Mouse (Mus musculus) embryonic facial prominence, embryonic 10.5 days (tissue): ENCODE data around the gene Htr1f. TPM values are rescaled to one million over a fixed set of nuclear protein-coding genes. Genes with fewer than 3 reads are reported as not detected.
"Not testable (repeated sequence)": the region's sequence is repeated elsewhere in the genome, so short reads cannot be mapped to it uniquely, and the experiment has no call there.

Experiments
- DNase-seq: peaks from one replicate; pipeline ENCODE4 v3.0.0-alpha.2; 2017; ENCODE audit warnings: low spot score
- H3K27ac ChIP-seq: fragments of 300-500 bp; sonication (generic); replicated peaks from 2 replicates; pipeline ENCODE4 v1.5.1; 2016; ENCODE audit warnings: mild to moderate bottlenecking
- H3K27me3 ChIP-seq: fragments of 300-500 bp; sonication (generic); replicated peaks from 2 replicates; pipeline ENCODE4 v1.6.1; 2016; ENCODE audit warnings: low read depth, mild to moderate bottlenecking; ENCODE audit not compliant: poor library complexity, severe bottlenecking
- H3K36me3 ChIP-seq: fragments of 300-500 bp; sonication (generic); replicated peaks from 2 replicates; pipeline ENCODE4 v1.6.1; 2016; ENCODE audit warnings: mild to moderate bottlenecking, moderate library complexity
- H3K4me1 ChIP-seq: fragments of 300-500 bp; sonication (generic); 2 replicates; pipeline ENCODE4 v1.6.1; 2016
- H3K4me3 ChIP-seq: fragments of 300-500 bp; sonication (generic); 2 replicates; pipeline ENCODE4 v1.5.1; 2016; ENCODE audit warnings: mild to moderate bottlenecking, moderate library complexity
- H3K9me3 ChIP-seq: fragments of 300-500 bp; sonication (generic); 2 replicates; pipeline ENCODE4 v1.6.1; 2016; ENCODE audit warnings: mild to moderate bottlenecking
- WGBS: fragments of 180-500 bp; shearing (Covaris S2); methylation state at CpG from one replicate; pipeline ENCODE4 v1.1.7; 2016; 5-methylcytosine and 5-hydroxymethylcytosine counted together
- polyA plus RNA-seq: library from polyadenylated mRNA; unstranded; fragments of >200 nt; fragmentation: Nextera tagmentation; extraction: Ambion mirVana; gene quantifications from 2 replicates; pipeline ENCODE4 v1.2.1, GENCODE M21; 2016

Htr1f gene
- 0.05 TPM in 1 of 2 replicates, not detected in the other for polyA plus RNA-seq

- Histone ChIP-seq H3K4me1 (peaks cover 4% of the 10 kb centered on the region; the same call in 1 of the 2 replicates), H3K36me3 (no peaks in the 10 kb centered on the region), H3K27me3 (peaks cover 29% of the 10 kb centered on the region), H3K27ac (peak within 1 kb of the TSS; percentile 40; the same call in 1 of the 2 replicates), H3K9me3 (no peaks in the 10 kb centered on the region), H3K4me3 (peak within 1 kb of the TSS; percentile 60)
- WGBS = 5% methylated on average over 41 of the region's 41 CpGs
- DNase-seq = peak; percentile 67
Measured at GRCm38 (mm10) chr16:65105184-65105931, at the start of gene Htr1f. Gene Htr1f (minus strand): TSS chr16:65105854.

GRCm38 (mm10) chr16:65139771-65140170 lies 34.1 kb upstream of the Htr1f start:
- H3K27me3 ChIP-seq = no peaks in the 10 kb centered on the region
- H3K9me3 ChIP-seq = no peaks in the 10 kb centered on the region
- H3K36me3 ChIP-seq = no peaks in the 10 kb centered on the region
- H3K4me1 ChIP-seq = no peaks in the 10 kb centered on the region
- no peak for DNase-seq
- WGBS = 82% methylated on average over 2 of the region's 2 CpGs
- no peak overlapping the region for H3K27ac ChIP-seq
- no peak overlapping the region for H3K4me3 ChIP-seq

- H3K27ac ChIP-seq = no peak overlapping the region
- H3K27me3 ChIP-seq = no peaks in the 10 kb centered on the region
- DNase-seq = no peak
- 77% methylated on average over 2 of the region's 2 CpGs for WGBS
- H3K4me3 ChIP-seq = no peak overlapping the region
- H3K9me3 ChIP-seq = no peaks in the 10 kb centered on the region
- no peaks in the 10 kb centered on the region for H3K4me1 ChIP-seq
- no peaks in the 10 kb centered on the region for H3K36me3 ChIP-seq
Measured at GRCm38 (mm10) chr16:65129391-65129790, 23.7 kb upstream of the Htr1f start.

- no peak for DNase-seq
- 85% methylated on average over 3 of the region's 3 CpGs for WGBS
- H3K36me3 ChIP-seq = no peaks in the 10 kb centered on the region
- H3K4me1 ChIP-seq = no peaks in the 10 kb centered on the region
- no peaks in the 10 kb centered on the region for H3K9me3 ChIP-seq
- no peak overlapping the region for H3K27ac ChIP-seq
- no peaks in the 10 kb centered on the region for H3K27me3 ChIP-seq
- no peak overlapping the region for H3K4me3 ChIP-seq
Measured at GRCm38 (mm10) chr16:65127846-65128245, 22.2 kb upstream of the Htr1f start.

GRCm38 (mm10) chr16:65112221-65112620 lies 6.6 kb upstream of the Htr1f start:
- H3K4me1 ChIP-seq = no peaks in the 10 kb centered on the region
- no peaks in the 10 kb centered on the region for H3K36me3 ChIP-seq
- no peak overlapping the region for H3K4me3 ChIP-seq
- H3K9me3 ChIP-seq = no peaks in the 10 kb centered on the region
- no peak overlapping the region for H3K27ac ChIP-seq
- WGBS = 92% methylated on average over 1 of the region's 1 CpGs
- DNase-seq = no peak
- no peaks in the 10 kb centered on the region for H3K27me3 ChIP-seq

GRCm38 (mm10) chr16:65093552-65093951 lies 12.1 kb downstream of the Htr1f start:
- WGBS = 77% methylated on average over 5 of the region's 5 CpGs
- H3K4me3 ChIP-seq = no peak overlapping the region
- no peaks in the 10 kb centered on the region for H3K9me3 ChIP-seq
- no peaks in the 10 kb centered on the region for H3K27me3 ChIP-seq
- no peaks in the 10 kb centered on the region for H3K4me1 ChIP-seq
- H3K27ac ChIP-seq = no peak overlapping the region
- H3K36me3 ChIP-seq = no peaks in the 10 kb centered on the region
- DNase-seq = no peak

GRCm38 (mm10) chr16:65083475-65083874 lies 22.2 kb downstream of the Htr1f start:
- DNase-seq = no peak
- 61% methylated on average over 2 of the region's 2 CpGs for WGBS

GRCm38 (mm10) chr16:65069867-65070266 lies 35.8 kb downstream of the Htr1f start:
- DNase-seq = no peak
- no peaks in the 10 kb centered on the region for H3K9me3 ChIP-seq
- H3K4me3 ChIP-seq = no peak overlapping the region
- H3K27ac ChIP-seq = no peak overlapping the region
- H3K27me3 ChIP-seq = no peaks in the 10 kb centered on the region
- no peaks in the 10 kb centered on the region for H3K4me1 ChIP-seq
- no peaks in the 10 kb centered on the region for H3K36me3 ChIP-seq
- 85% methylated on average over 1 of the region's 1 CpGs for WGBS

More at GRCm38 (mm10) chr16:65083475-65083874, 22.2 kb downstream of the Htr1f start:
- Histone ChIP-seq H3K9me3 (no peaks in the 10 kb centered on the region), H3K4me1 (no peaks in the 10 kb centered on the region), H3K27ac (no peak overlapping the region), H3K27me3 (no peaks in the 10 kb centered on the region), H3K36me3 (no peaks in the 10 kb centered on the region), H3K4me3 (no peak overlapping the region)

- Histone ChIP-seq H3K27me3 (no peaks in the 10 kb centered on the region), H3K4me3 (no peak overlapping the region), H3K27ac (no peak overlapping the region), H3K36me3 (no peaks in the 10 kb centered on the region), H3K4me1 (no peaks in the 10 kb centered on the region), H3K9me3 (no peaks in the 10 kb centered on the region)
- no peak for DNase-seq
Measured at GRCm38 (mm10) chr16:65066264-65066663, 39.4 kb downstream of the Htr1f start.

GRCm38 (mm10) chr16:65037660-65038425 lies 67.8 kb downstream of the Htr1f start:
- H3K36me3 ChIP-seq, H3K27me3 ChIP-seq, H3K4me3 ChIP-seq, H3K9me3 ChIP-seq, H3K4me1 ChIP-seq, H3K27ac ChIP-seq, DNase-seq: not testable (repeated sequence)
- 93% methylated on average over 5 of the region's 5 CpGs for WGBS

- H3K4me3 ChIP-seq = no peak overlapping the region
- 90% methylated on average over 1 of the region's 1 CpGs for WGBS
- H3K27ac ChIP-seq = no peak overlapping the region
- no peaks in the 10 kb centered on the region for H3K9me3 ChIP-seq
- no peak for DNase-seq
- H3K36me3 ChIP-seq = no peaks in the 10 kb centered on the region
- H3K4me1 ChIP-seq = no peaks in the 10 kb centered on the region
- no peaks in the 10 kb centered on the region for H3K27me3 ChIP-seq
Measured at GRCm38 (mm10) chr16:65029675-65030074, 76.0 kb downstream of the Htr1f start.

GRCm38 (mm10) chr16:65022364-65022763 lies 83.3 kb downstream of the Htr1f start:
- H3K9me3 ChIP-seq = no peaks in the 10 kb centered on the region
- H3K4me1 ChIP-seq = no peaks in the 10 kb centered on the region; the same call in 1 of the 2 replicates
- no peaks in the 10 kb centered on the region for H3K36me3 ChIP-seq
- no peak overlapping the region for H3K27ac ChIP-seq
- no peak overlapping the region for H3K4me3 ChIP-seq
- 75% methylated on average over 3 of the region's 3 CpGs for WGBS
- H3K27me3 ChIP-seq = no peaks in the 10 kb centered on the region
- no peak for DNase-seq

- no peak for DNase-seq
- H3K9me3 ChIP-seq = no peaks in the 10 kb centered on the region
- no peaks in the 10 kb centered on the region; the same call in 1 of the 2 replicates for H3K4me1 ChIP-seq
- H3K4me3 ChIP-seq = no peak overlapping the region
- no peaks in the 10 kb centered on the region for H3K36me3 ChIP-seq
- WGBS = 83% methylated on average over 1 of the region's 1 CpGs
- H3K27ac ChIP-seq = no peak overlapping the region
- H3K27me3 ChIP-seq = no peaks in the 10 kb centered on the region
Measured at GRCm38 (mm10) chr16:65018710-65019109, 86.9 kb downstream of the Htr1f start.
